Mouse (Mus musculus): ENCODE data around the gene Tmeff2.

GRCm38 (mm10) chr1:51096848-51097598 lies 196.6 kb downstream of the Tmeff2 start:
- TF ChIP-seq CTCF (IDR thresholded peaks at IDR 0.05; ENCODE audit: low read depth, low read length) = no peak
- TF ChIP-seq EP300 (IDR thresholded peaks at IDR 0.05; ENCODE audit: insufficient read depth, low read depth, low read length) = no peak
